7 mouse cellular contexts compared by ENCODE assay signal in the genomic region with DNA sequence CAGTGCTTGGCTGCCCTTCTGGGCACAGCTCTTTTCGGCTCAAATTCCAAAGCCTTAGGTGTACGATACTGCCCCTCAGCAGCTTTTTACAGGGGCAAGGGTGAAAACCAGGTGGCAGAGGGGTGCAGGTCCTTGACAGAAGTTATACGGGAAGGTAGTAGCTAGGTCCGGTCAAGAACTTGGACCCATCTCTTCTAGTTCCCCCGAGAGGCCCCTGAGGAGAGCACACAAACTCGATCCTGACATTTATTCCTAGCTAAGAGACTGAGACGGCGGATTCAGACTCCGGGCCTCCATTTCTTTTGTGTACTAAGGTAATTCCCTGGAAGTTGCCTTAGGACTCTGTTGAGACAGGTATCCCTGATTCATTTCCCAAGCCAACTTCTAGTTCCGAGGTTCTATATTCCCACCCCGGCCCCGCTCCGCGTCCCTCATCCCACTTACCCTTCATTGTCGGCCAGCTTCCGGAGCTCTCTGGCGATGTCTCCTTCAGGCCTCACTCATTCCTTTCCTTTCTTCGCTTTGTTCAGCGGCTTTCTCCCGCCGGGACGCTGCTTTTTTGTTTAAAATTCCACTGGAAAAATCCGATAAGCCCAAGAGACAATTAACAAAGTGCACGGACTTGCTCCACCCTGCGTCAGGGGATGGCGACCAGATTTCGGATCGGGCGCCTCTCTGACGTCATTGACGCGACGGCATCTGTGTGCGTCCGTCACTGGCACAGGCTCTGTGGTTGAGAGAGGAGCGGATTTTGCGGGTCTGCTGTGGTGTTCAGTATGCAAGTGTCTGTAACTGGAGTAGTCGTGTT. TPM values are rescaled to one million over a fixed set of nuclear protein-coding genes. Genes with fewer than 3 reads are reported as not detected.
DNase-seq lines count a peak whose midpoint lies in the region; ATAC-seq lines count a peak whose summit lies in the region.

A gene (minus strand): TSS at position 721 of the 808 bp plus-strand sequence.

- H3K9ac ChIP-seq in intestine, embryonic 16.5 days (ENCODE audit: low read depth, low read length) = peak within 1 kb of the TSS; percentile 83
- peak within 1 kb of the TSS; percentile 71 for H3K9ac ChIP-seq in midbrain, embryonic 11.5 days (ENCODE audit: low read length)

- H3K27ac ChIP-seq in intestine, embryonic 16.5 days (ENCODE audit: low read length) = peak within 1 kb of the TSS; percentile 45; the same call in 1 of the 2 replicates
- peak within 1 kb of the TSS; percentile 31; the same call in 1 of the 2 replicates for H3K27ac ChIP-seq in midbrain, embryonic 11.5 days (ENCODE audit: low read depth, low read length)

- no peaks in the 10 kb centered on the region; the same call in none of the 2 replicates for H3K36me3 ChIP-seq in intestine, embryonic 16.5 days (ENCODE audit: control insufficient read depth, insufficient read depth, low read length)
- peaks cover 8% of the 10 kb centered on the region for H3K36me3 ChIP-seq in midbrain, embryonic 11.5 days (ENCODE audit: control insufficient read depth, insufficient read depth, low read length)

- peak; percentile 94 for DNase-seq in adrenal gland, adult 2 months
- peak; percentile 87 for DNase-seq in embryo, embryonic 11.5 days (ENCODE audit: low read depth, low spot score)
- peak; percentile 80 to 92 for DNase-seq in gastrocnemius, postnatal 4 days (ENCODE audit: low spot score in 2 of 2)
- peak; percentile 94 for DNase-seq in left cerebral cortex, postnatal 36 days (ENCODE audit: low spot score in 2 of 2)
- DNase-seq in midbrain, embryonic 11.5 days (ENCODE audit: low spot score, missing footprints) = peak; percentile 99
- peak; percentile 84 for DNase-seq in skeletal muscle tissue, adult 2 months (ENCODE audit: low read depth, low spot score)

- intact Hi-C loops in left cerebral cortex, postnatal 36 days (cut with DNase I) = loop anchor here (2.0 kb wide), 1 partner anchor 70 kb away; no protein-coding TSS in a partner anchor

- H3K9me3 ChIP-seq in intestine, embryonic 16.5 days (ENCODE audit: control insufficient read depth, low read length) = no peaks in the 10 kb centered on the region
- H3K9me3 ChIP-seq in midbrain, embryonic 11.5 days (ENCODE audit: control insufficient read depth, low read length) = no peaks in the 10 kb centered on the region

- peak within 1 kb of the TSS; percentile 77 for H3K4me3 ChIP-seq in intestine, embryonic 16.5 days (ENCODE audit: low read length)
- peak within 1 kb of the TSS; percentile 62 for H3K4me3 ChIP-seq in midbrain, embryonic 11.5 days (ENCODE audit: low read depth, low read length)

- H3K4me2 ChIP-seq in intestine, embryonic 16.5 days (ENCODE audit: low read depth, low read length) = peak within 1 kb of the TSS; percentile 84
- peak within 1 kb of the TSS; percentile 84 for H3K4me2 ChIP-seq in midbrain, embryonic 11.5 days

- peak; percentile 96 for ATAC-seq in intestine, embryonic 16.5 days
- peak; percentile 96 for ATAC-seq in midbrain, embryonic 11.5 days (ENCODE audit: low FRiP score)

- WGBS in intestine, embryonic 16.5 days = under 1% methylated on average over 38 of the region's 38 CpGs
- WGBS in midbrain, embryonic 11.5 days = under 1% methylated on average over 38 of the region's 38 CpGs

- peaks cover 10% of the 10 kb centered on the region for H3K4me1 ChIP-seq in intestine, embryonic 16.5 days (ENCODE audit: control insufficient read depth, insufficient read depth, low read length)
- H3K4me1 ChIP-seq in midbrain, embryonic 11.5 days (ENCODE audit: control insufficient read depth, insufficient read depth, low read length) = peaks cover 9% of the 10 kb centered on the region

- no peaks in the 10 kb centered on the region for H3K27me3 ChIP-seq in intestine, embryonic 16.5 days (replicated peaks; ENCODE audit: control insufficient read depth, insufficient read depth, low read length)
- H3K27me3 ChIP-seq in midbrain, embryonic 11.5 days (ENCODE audit: control insufficient read depth, insufficient read depth, low read length) = no peaks in the 10 kb centered on the region

RNA-seq across cellular contexts. Expression of the gene that starts here (rescaled TPM):
- 10 to 100 TPM; 40.7 to 49.3 TPM for total RNA-seq in adrenal gland, adult 2 months (2021)
- 10.0 and 10.7 TPM in 2 replicates for polyA plus RNA-seq in adrenal gland, adult 2 months (2012; rRNA removed)
- total RNA-seq in gastrocnemius, postnatal 4 days (2021) = 10 to 100 TPM; 20.1 to 26.3 TPM
- polyA plus RNA-seq in intestine, embryonic 16.5 days (2015; fragmentation: Nextera tagmentation; extraction: Ambion mirVana) = 38.4 and 43.7 TPM in 2 replicates
- total RNA-seq in left cerebral cortex, postnatal 36 days (2021) = 10 to 100 TPM; 24.1 to 26.0 TPM
- polyA plus RNA-seq in midbrain, embryonic 11.5 days (2014; fragmentation: Nextera tagmentation; extraction: Ambion mirVana) = 115 and 119 TPM in 2 replicates

Comparison
In these comparisons a context has a peak if more than half of its experiments do, and no peak if none do; other contexts are left out.
1. Peak in every context shown above with its lines: DNase-seq, ATAC-seq, H3K4me3 ChIP-seq and H3K27ac ChIP-seq.